Mouse (Mus musculus): ENCODE data around the gene Npc2. TPM values are rescaled to one million over a fixed set of nuclear protein-coding genes. Genes with fewer than 3 reads are reported as not detected.

Npc2 gene
- 156 and 180 TPM in 2 replicates for polyA plus RNA-seq (2011; ENCODE audit: insufficient read depth, insufficient read length, low read depth, missing spikeins)

- Histone ChIP-seq H3K27me3 (ENCODE audit: control insufficient read depth, insufficient read depth, low read length, poor library complexity, severe bottlenecking) (no peaks in the 10 kb centered on the region), H3K9ac (ENCODE audit: low read depth, poor library complexity, severe bottlenecking) (peak within 1 kb of the TSS; percentile 82), H3K4me1 (ENCODE audit: control insufficient read depth, insufficient read depth, low read length) (peaks cover 4% of the 10 kb centered on the region), H3K4me3 (ENCODE audit: low read depth, low read length) (peak within 1 kb of the TSS; percentile 90), H3K36me3 (ENCODE audit: control insufficient read depth, insufficient read depth, low read length, poor library complexity, severe bottlenecking) (0 out of 2 replicates have a peak, but pooled peaks cover 5% of the 10 kb centered on the region), H3K27ac (ENCODE audit: insufficient read depth, low read length) (peak within 1 kb of the TSS; percentile 77), H3K9me3 (replicated peaks; ENCODE audit: control insufficient read depth, insufficient read depth, low read length, poor library complexity, severe bottlenecking) (no peaks in the 10 kb centered on the region)
- no peak for TF ChIP-seq CTCF (IDR thresholded peaks at IDR 0.05; ENCODE audit: low read depth, low read length)
- TF ChIP-seq EP300 (IDR thresholded peaks at IDR 0.05; ENCODE audit: insufficient read depth, low read depth, low read length) = 0 out of 2 replicates have a peak, but pooled peaks have one; percentile 4
- peak; percentile 86 for TF ChIP-seq POLR2A (IDR thresholded peaks at IDR 0.05; ENCODE audit: insufficient read depth, low read length)
Measured at GRCm38 (mm10) chr12:84772726-84773441, at the start of gene Npc2, which contains the start of gene Isca2. Gene Npc2, minus strand, starts transcription at chr12:84773152. Gene Isca2, plus strand, starts transcription at chr12:84773251.

GRCm38 (mm10) chr12:84819236-84820168 is 46.5 kb upstream of the Npc2 start:
- TF ChIP-seq EP300 (IDR thresholded peaks at IDR 0.05; ENCODE audit: insufficient read depth, low read depth, low read length) (no peak), POLR2A (IDR thresholded peaks at IDR 0.05; ENCODE audit: insufficient read depth, low read length) (no peak)
- Histone ChIP-seq H3K9me3 (replicated peaks; ENCODE audit: control insufficient read depth, insufficient read depth, low read length, poor library complexity, severe bottlenecking) (no peaks in the 10 kb centered on the region; the same call in 1 of the 2 replicates), H3K27ac (ENCODE audit: insufficient read depth, low read length) (no peak overlapping the region), H3K27me3 (ENCODE audit: control insufficient read depth, insufficient read depth, low read length, poor library complexity, severe bottlenecking) (no peaks in the 10 kb centered on the region), H3K36me3 (ENCODE audit: control insufficient read depth, insufficient read depth, low read length, poor library complexity, severe bottlenecking) (no peaks in the 10 kb centered on the region), H3K4me1 (ENCODE audit: control insufficient read depth, insufficient read depth, low read length) (no peaks in the 10 kb centered on the region), H3K9ac (ENCODE audit: low read depth, poor library complexity, severe bottlenecking) (no peak overlapping the region), H3K4me3 (ENCODE audit: low read depth, low read length) (no peak overlapping the region)

- H3K9ac ChIP-seq (ENCODE audit: low read depth, poor library complexity, severe bottlenecking) = no peak overlapping the region
- H3K4me3 ChIP-seq (ENCODE audit: low read depth, low read length) = no peak overlapping the region
- H3K36me3 ChIP-seq (ENCODE audit: control insufficient read depth, insufficient read depth, low read length, poor library complexity, severe bottlenecking) = no peaks in the 10 kb centered on the region
- H3K27me3 ChIP-seq (ENCODE audit: control insufficient read depth, insufficient read depth, low read length, poor library complexity, severe bottlenecking) = no peaks in the 10 kb centered on the region
- no peak overlapping the region for H3K27ac ChIP-seq (ENCODE audit: insufficient read depth, low read length)
- no peaks in the 10 kb centered on the region; the same call in 1 of the 2 replicates for H3K9me3 ChIP-seq (replicated peaks; ENCODE audit: control insufficient read depth, insufficient read depth, low read length, poor library complexity, severe bottlenecking)
- peak; percentile 55 for TF ChIP-seq CTCF (IDR thresholded peaks at IDR 0.05; ENCODE audit: low read depth, low read length)
- TF ChIP-seq POLR2A (IDR thresholded peaks at IDR 0.05; ENCODE audit: insufficient read depth, low read length) = no peak
- no peaks in the 10 kb centered on the region for H3K4me1 ChIP-seq (ENCODE audit: control insufficient read depth, insufficient read depth, low read length)
Measured at GRCm38 (mm10) chr12:84818496-84818895, 45.5 kb upstream of the Npc2 start.

GRCm38 (mm10) chr12:84814663-84815325 is 41.8 kb upstream of the Npc2 start:
- Histone ChIP-seq H3K27ac (ENCODE audit: insufficient read depth, low read length) (no peak overlapping the region), H3K36me3 (ENCODE audit: control insufficient read depth, insufficient read depth, low read length, poor library complexity, severe bottlenecking) (no peaks in the 10 kb centered on the region), H3K4me1 (ENCODE audit: control insufficient read depth, insufficient read depth, low read length) (no peaks in the 10 kb centered on the region), H3K9ac (ENCODE audit: low read depth, poor library complexity, severe bottlenecking) (no peak overlapping the region), H3K9me3 (replicated peaks; ENCODE audit: control insufficient read depth, insufficient read depth, low read length, poor library complexity, severe bottlenecking) (no peaks in the 10 kb centered on the region; the same call in 1 of the 2 replicates), H3K4me3 (ENCODE audit: low read depth, low read length) (no peak overlapping the region), H3K27me3 (ENCODE audit: control insufficient read depth, insufficient read depth, low read length, poor library complexity, severe bottlenecking) (no peaks in the 10 kb centered on the region)
- no peak for TF ChIP-seq POLR2A (IDR thresholded peaks at IDR 0.05; ENCODE audit: insufficient read depth, low read length)
- TF ChIP-seq CTCF (IDR thresholded peaks at IDR 0.05; ENCODE audit: low read depth, low read length) = no peak
- TF ChIP-seq EP300 (IDR thresholded peaks at IDR 0.05; ENCODE audit: insufficient read depth, low read depth, low read length) = no peak

- H3K36me3 ChIP-seq (ENCODE audit: control insufficient read depth, insufficient read depth, low read length, poor library complexity, severe bottlenecking) = no peaks in the 10 kb centered on the region
- no peaks in the 10 kb centered on the region; the same call in 1 of the 2 replicates for H3K9me3 ChIP-seq (replicated peaks; ENCODE audit: control insufficient read depth, insufficient read depth, low read length, poor library complexity, severe bottlenecking)
- TF ChIP-seq POLR2A (IDR thresholded peaks at IDR 0.05; ENCODE audit: insufficient read depth, low read length) (no peak), CTCF (IDR thresholded peaks at IDR 0.05; ENCODE audit: low read depth, low read length) (peak; percentile 1)
- no peak overlapping the region for H3K9ac ChIP-seq (ENCODE audit: low read depth, poor library complexity, severe bottlenecking)
- no peak overlapping the region for H3K27ac ChIP-seq (ENCODE audit: insufficient read depth, low read length)
- H3K4me1 ChIP-seq (ENCODE audit: control insufficient read depth, insufficient read depth, low read length) = no peaks in the 10 kb centered on the region
- no peaks in the 10 kb centered on the region for H3K27me3 ChIP-seq (ENCODE audit: control insufficient read depth, insufficient read depth, low read length, poor library complexity, severe bottlenecking)
- H3K4me3 ChIP-seq (ENCODE audit: low read depth, low read length) = no peak overlapping the region
Measured at GRCm38 (mm10) chr12:84813773-84814172, 40.8 kb upstream of the Npc2 start.
